Mouse (Mus musculus) regulatory T cell (primary cell): ENCODE measurements around the gene Gm4131.
"Not testable (repeated sequence)": the region's sequence is repeated elsewhere in the genome, so short reads cannot be mapped to it uniquely, and the experiment has no call there.

Experiments
- in situ Hi-C: fragments of 300-600 bp; cut with MboI, MseI; formaldehyde crosslinking; loops from one replicate; pipeline ENCODE4 v1.15.1; 2025; ENCODE audit warnings: high pct_unique_total_duplicates

The Gm4131 gene

GRCm38 (mm10) chr14:62566821-62567220, at the start of gene Gm4131:
Gene Gm4131, minus strand, starts transcription at chr14:62566921.
- in situ Hi-C loops: not testable (repeated sequence)

DNA sequence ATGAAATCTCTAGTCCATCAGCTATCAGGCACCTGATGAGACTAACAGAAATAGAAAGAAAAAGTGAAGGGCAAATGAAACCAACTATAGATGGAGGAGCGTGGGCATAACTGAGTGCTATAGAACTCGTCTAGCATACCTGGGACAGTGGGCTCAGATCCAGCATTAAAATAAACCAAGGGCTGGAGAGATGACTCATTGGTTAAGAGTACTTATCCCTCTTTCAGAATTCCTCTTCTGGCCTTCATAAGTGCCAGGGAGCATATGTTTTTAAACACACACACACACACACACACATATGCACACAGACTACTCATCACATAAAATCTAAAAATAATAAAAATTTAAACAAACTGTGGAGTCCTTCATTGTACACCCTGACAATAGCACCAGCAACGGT, 43.2 kb upstream of the Gm4131 start:
- in situ Hi-C loops: no loop called here

DNA sequence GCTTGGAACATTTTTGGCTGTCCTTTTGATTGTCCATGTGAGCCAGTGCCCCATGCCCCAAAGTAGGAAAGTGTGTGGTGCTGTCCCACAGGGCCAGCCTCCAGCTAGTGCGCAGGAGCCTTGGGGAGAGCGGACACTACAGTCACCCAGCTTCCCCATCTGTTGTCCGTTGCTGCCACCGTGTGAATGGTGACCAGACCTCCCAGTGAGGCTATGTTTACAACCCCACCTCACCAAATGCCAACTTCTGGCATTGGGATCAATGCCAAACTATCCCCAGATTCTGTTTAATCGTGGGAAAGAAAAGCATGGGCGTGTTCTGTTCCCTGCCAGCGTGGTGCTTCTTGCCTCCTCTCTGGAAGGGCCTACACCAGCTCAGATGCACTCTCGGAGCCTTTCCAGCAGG, 41.1 kb upstream of the Gm4131 start:
- in situ Hi-C loops: no loop called here

GRCm38 (mm10) chr14:62602869-62603268, 36.1 kb upstream of the Gm4131 start:
- in situ Hi-C loops: no loop called here

GRCm38 (mm10) chr14:62602271-62602670, 35.5 kb upstream of the Gm4131 start:
- in situ Hi-C loops: no loop called here

DNA sequence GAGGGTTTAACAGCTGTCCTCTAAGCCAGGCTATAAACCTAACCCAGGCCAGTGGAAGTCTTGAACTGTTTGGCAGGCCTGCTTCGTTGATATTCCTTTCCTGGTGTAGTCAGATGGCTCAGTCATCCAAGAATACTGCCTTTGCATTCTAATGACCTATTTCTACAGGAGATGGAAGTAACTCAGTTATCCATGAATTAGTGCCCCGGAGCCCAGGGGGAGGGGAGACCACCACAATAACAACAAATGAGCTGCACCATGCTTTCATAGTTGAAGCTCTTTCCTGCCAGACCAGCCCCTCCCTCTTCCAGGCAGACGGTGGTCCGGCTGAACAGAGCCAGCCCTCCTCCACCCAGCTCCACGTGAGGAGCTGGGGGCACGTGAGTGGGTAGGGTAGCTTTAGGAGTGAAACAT, 33.4 kb upstream of the Gm4131 start:
- in situ Hi-C loops: no loop called here

GRCm38 (mm10) chr14:62585338-62585737, 18.6 kb upstream of the Gm4131 start:
- in situ Hi-C loops: no loop called here

GRCm38 (mm10) chr14:62584637-62585036, 17.9 kb upstream of the Gm4131 start:
- in situ Hi-C loops: loop anchor here (5.0 kb wide), 1 partner anchor 107 kb away; no protein-coding TSS in a partner anchor

- in situ Hi-C loops: loop anchor here (5.0 kb wide), 1 partner anchor 104 kb away; no protein-coding TSS in a partner anchor
Observed at GRCm38 (mm10) chr14:62581768-62582167, 15.0 kb upstream of the Gm4131 start.

- in situ Hi-C loops: loop anchor here (5.0 kb wide), 1 partner anchor 104 kb away; no protein-coding TSS in a partner anchor
Observed at GRCm38 (mm10) chr14:62580945-62581344, 14.2 kb upstream of the Gm4131 start.

GRCm38 (mm10) chr14:62575862-62576261, 9.1 kb upstream of the Gm4131 start:
- in situ Hi-C loops: no loop called here

DNA sequence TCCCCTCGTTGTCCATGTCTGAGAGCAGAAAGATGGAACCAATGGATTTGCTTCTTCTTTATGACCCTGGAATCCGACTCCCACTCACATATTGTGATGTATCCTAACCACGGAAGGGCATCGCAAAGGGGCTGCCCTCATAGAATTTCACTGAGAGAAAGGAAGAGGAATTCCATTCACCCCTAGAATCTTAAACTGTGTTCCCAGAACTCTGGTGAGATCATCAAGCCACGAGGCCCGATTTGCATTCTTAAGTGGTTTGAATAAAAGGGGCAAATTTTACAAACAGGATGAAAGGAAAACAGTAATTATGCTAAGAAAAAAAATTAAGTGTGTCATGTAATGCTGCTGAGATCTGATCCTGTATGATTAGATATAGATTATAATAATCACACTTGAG, 8.2 kb upstream of the Gm4131 start:
- in situ Hi-C loops: no loop called here

- in situ Hi-C loops: no loop called here
Observed at GRCm38 (mm10) chr14:62573454-62573853, 6.7 kb upstream of the Gm4131 start.

DNA sequence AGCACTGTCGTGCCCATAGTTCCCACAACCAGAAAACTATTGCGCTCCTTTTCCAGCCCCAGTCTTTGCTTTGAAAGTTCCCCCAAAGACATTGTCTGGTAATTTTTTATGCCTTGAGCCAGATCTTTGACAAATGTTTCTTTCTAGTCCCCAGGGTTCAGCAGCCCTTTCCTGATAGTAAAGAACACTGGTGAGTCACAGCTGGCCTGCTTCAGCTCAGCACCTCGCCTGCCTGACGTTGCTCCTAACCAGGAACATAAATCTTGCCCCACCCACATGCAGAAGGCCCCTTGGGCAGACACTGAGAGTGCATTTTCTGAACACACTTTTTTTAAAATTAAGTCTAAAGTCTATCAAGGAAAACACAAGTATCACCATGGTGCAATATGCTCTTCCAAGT, 3.6 kb upstream of the Gm4131 start:
- in situ Hi-C loops: no loop called here

DNA sequence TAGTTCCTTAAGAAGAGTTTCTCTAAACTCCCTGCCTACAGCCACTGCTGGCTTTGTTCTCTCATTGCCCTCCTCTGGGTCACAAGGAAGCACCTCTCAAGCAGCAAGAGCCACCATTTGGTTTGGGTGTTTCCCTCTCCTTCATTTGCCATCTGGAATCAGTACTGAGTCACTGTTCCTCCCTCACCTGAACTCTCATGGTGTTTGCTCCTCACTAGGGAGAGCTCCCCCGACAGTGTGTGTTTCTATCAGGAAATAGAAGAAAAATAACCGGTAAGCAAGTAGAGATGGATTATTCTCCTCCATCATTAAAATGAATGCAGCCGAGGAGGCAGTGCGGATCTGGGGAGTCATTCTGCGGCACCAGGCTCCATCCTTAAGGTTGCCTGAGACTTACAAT, 2.7 kb upstream of the Gm4131 start:
- in situ Hi-C loops: no loop called here

- in situ Hi-C loops: no loop called here
Observed at GRCm38 (mm10) chr14:62563679-62564078, 3.0 kb downstream of the Gm4131 start.

DNA sequence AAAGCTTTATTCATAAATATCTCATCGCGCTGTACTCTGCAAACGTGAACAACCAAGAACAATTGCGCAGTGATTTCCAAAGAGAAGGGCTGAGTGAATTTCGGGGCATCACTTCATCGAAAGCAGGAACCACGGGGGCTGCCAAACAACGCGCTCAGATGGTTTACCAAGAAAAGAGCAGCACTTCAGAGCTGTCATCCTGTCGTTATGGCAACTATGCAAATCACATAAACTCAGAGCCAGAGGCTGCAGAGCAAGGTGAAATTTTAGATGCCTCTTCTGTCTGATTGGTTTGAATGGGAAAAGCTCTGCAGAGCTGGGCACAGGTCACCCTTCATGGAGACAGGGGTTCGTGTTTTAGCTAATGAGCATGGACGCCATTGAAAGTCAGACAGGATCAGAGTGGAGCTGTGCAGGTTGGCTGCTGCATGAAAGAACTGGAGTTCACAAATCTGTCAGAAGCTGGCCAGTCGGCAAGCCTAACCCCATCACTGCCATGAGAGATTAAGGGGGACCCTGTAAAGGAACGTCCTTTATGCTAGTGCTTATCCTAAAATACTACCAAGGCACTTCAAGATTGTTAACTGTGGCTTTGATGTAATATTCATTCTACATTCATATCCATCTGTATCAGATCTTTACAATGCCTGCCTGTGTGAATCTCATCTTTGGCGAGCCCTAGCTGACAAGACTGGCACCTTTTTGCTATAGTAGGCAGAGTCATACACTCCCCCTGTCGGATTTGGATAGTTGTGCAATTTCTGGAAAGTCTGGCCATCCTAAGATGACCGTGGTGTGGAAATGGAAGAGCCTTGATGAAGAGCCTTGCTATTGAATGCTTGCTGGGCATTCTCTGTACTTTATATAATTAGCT, 4.6 kb downstream of the Gm4131 start:
- in situ Hi-C loops: no loop called here

DNA sequence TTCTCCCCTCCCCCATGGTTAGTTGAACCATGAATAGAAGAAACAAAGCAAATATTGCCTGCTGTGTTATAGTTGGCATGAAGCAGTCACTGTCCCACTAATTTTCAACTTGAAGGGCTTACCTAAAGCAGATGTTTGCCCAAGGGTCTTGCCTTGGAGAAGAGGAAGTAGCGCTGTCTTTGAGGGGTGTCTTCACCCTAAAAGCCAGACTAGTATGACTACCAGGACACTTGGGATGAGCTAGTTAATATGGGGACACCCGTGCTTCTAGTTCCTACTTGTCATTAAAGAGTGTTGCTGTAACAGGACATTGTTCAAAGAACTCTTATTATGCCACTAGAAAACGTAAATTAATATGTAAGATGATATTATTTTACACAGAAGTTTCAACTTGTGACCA, 9.6 kb downstream of the Gm4131 start:
- in situ Hi-C loops: no loop called here

DNA sequence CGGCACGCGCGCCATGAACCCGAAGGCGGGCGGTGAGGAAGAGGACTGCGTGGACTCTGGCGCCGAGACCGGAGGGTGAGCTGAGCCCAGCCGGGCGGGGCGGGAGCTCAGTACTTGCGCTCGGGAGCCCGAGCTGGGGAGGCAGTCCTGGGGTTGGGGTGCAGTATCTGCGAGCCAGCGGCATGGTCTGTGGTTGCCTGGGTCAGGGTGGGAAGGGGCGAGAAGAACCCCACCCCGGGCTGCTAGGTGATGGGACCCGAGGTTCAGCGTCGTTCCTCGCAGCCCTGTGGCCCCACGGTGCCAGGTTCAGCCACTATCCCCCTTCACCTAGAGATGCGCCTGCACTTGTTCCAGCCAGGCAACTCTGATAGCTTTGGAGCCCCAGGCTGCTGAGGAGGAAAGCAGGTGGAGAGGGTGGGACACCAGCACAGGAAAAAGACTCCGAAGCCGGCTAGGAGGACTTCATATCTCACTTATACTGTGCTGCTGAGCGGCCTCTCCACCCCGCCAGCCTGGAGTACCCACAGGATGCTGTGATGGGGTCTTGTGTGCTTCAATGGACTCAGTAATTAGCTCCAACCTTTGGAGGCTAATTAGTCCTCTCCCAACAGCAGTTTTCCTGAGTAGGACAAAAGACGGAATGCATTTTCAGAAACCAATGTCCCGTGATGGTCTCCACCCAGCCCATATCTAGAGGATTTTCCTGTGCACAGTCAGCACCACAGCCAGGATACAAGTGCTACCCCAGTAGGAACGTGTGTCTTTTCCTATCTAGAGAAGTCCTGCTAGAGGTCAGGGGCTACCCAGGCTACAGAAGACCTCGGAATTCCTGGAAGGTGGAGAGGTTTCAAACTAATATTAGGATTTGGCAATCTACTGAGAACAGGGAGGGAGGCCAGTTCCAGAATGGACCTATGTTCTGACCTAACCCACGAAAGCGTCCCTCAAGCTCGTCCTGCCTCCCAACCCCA, 10.6 kb downstream of the Gm4131 start:
- in situ Hi-C loops: no loop called here

- in situ Hi-C loops: no loop called here
Observed at GRCm38 (mm10) chr14:62555309-62555829, 11.4 kb downstream of the Gm4131 start, which contains the start of gene Fam124a. Gene Fam124a, plus strand, starts transcription at chr14:62555737.

DNA sequence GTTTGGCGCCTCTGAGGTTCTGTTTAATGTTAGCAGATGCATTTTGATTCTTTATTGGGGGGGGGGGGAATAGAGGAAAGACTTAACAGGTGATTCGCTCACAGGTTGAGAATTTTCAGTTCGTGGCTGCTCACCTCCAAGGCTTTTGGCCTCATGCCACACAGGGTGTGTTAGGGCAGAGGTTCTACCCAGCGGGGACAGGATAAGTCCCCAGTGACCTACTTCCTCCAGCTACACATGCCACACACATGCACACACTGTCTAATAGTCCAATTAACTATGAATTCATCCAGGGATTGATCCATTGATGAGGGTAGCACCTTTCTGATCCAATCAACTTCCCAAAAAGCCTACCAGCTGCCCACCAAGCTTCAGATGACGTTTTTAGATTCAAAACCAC, 12.9 kb downstream of the Gm4131 start:
- in situ Hi-C loops: no loop called here

- in situ Hi-C loops: no loop called here
Observed at GRCm38 (mm10) chr14:62552771-62553170, 13.9 kb downstream of the Gm4131 start.
